Mouse (Mus musculus) kidney, postnatal 10 days (tissue): ENCODE data around the gene Cd33.

Source experiments
- DNase-seq: peaks from one replicate; pipeline ENCODE4 v3.0.0; 2021; ENCODE audit warnings: mixed read lengths

The Cd33 gene

GRCm38 (mm10) chr7:43512519-43512918, 31.7 kb downstream of the Cd33 start:
- DNase-seq, result no peak

- no peak for DNase-seq
Measured at GRCm38 (mm10) chr7:43511707-43512478, 32.3 kb downstream of the Cd33 start.

- DNase-seq, result peak; percentile 72
Measured at GRCm38 (mm10) chr7:43495343-43496021, 48.7 kb downstream of the Cd33 start.

- no peak for DNase-seq
Measured at GRCm38 (mm10) chr7:43490861-43491260, 53.4 kb downstream of the Cd33 start.

- DNase-seq, result peak; percentile 67
Measured at GRCm38 (mm10) chr7:43490182-43490584, 54.0 kb downstream of the Cd33 start.

GRCm38 (mm10) chr7:43489631-43490125, 54.5 kb downstream of the Cd33 start, which contains the start of gene Iglon5:
TSS of gene Iglon5 (minus strand) at chr7:43490075.
- no peak for DNase-seq

- no peak for DNase-seq
Measured at GRCm38 (mm10) chr7:43488646-43489045, 55.6 kb downstream of the Cd33 start.

- DNase-seq, result peak; percentile 69
Measured at GRCm38 (mm10) chr7:43483236-43483635, 61.0 kb downstream of the Cd33 start.

- DNase-seq, result peak; percentile 70
Measured at GRCm38 (mm10) chr7:43482090-43482716, 62.0 kb downstream of the Cd33 start.

GRCm38 (mm10) chr7:43481191-43481590, 63.0 kb downstream of the Cd33 start:
- DNase-seq, result no peak

- DNase-seq, result no peak
Measured at GRCm38 (mm10) chr7:43476376-43476775, 67.9 kb downstream of the Cd33 start.

- DNase-seq, result peak; percentile 40
Measured at GRCm38 (mm10) chr7:43475706-43476105, 68.5 kb downstream of the Cd33 start.
